Mouse (Mus musculus) mesoderm, embryonic 11.5 days (tissue): ENCODE data around the gene Slc25a48.

Experiments used
- DNase-seq: peaks from one replicate; pipeline ENCODE4 v3.0.0-alpha.2; 2012; ENCODE audit warnings: low read depth, low spot score

The Slc25a48 gene

GRCm38 (mm10) chr13:56449239-56450030 is 11.3 kb downstream of the Slc25a48 start:
- no peak for DNase-seq

DNA sequence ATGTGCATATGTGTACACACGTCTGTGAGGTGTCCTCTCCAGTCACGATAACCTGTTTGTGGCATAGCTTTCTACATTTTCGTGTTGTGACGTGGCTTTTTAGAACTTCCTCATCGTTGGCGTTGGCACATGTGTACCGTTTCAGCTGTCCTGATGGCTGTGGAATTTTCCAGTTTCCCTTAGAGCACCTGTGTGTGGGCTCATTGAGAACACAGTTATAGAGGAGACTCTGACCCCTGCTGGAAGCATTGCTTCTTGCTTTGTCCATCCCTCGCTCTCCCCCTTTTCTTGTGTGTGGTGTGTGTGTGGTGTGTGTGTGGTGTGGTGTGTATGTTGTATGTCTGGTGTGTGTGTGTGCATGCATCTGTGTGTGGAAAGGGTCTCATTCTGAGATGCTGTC is 11.9 kb downstream of the Slc25a48 start:
- no peak for DNase-seq

DNA sequence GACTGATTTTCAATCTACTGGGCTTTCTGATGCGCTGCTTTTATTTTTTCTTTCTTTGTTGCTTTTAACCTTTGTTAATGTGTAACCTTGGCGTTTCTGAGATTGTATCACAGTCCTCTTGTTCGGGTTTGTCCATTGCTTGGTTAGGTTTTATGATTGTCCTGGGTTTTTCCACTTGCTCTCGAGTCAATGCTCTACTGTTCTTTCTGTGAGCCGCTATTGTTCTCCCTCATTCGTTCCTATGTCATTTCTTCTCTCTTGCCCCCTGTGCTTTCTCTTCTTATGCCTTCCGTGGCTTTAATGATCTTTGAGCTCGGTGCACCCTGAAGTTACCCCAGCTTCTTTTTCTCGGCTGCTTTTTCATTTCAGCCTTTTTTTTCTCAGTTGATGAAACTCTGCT is 19.8 kb downstream of the Slc25a48 start:
- DNase-seq, result peak; percentile 19

DNA sequence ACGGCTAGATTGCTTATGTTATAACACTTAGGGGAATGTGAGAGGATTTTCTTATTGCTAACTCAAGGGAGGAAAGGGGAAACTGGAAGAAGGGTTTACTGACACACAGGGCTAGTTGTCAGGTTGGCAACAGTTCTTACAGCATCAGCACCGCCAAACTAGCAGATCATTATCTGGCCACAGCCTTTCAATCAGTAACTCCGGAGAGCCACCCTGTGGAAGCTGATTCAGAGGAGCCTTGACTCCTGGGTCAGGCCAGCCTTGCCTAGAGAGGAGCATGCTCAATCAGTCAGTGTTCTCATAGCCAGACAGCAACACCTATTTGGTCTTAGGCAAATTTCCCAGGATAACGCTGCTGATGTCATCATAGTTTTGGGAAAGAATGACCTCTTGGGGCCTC is 23.3 kb downstream of the Slc25a48 start:
- no peak for DNase-seq

- DNase-seq, result no peak
These were observed 24.6 kb downstream of the Slc25a48 start for GRCm38 (mm10) chr13:56462791-56463190.

DNA sequence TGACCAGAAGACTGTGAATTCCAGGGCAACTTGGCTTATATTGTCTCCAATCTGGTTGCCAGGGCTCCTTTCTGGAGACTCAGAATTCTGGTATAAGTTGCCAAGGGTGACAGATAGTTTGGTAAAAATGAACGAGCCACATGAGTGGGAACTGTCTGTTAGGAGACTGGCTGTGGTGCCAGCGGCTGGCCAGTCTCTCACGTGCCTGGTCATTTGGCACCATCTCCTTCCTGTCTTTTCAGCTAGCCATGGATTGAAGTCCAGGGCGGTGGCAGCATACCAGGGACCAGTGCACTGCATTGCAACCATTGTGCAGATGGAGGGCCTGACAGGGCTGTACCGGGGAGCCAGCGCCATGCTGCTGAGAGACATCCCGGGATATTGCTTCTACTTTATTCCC is 25.1 kb downstream of the Slc25a48 start:
- DNase-seq, result no peak

DNA sequence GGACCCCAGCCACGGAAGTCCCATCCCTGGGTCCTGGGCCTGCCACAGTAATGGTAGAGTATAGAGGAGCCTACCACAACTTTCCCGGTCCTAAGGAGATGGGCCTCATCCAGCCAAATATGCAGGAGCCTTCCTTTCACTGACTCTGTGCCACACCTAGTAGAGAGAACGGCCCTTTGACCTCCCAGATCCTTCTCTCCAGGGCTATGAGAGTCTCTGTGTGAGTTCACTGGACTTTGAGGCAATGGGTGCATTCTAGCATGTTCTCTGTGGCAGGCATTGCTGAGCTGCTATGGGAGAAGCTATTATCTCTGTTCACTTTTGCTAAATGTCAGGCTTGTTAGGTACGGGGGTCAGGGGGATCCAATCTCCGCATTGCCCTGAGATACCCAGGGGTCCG is 25.6 kb downstream of the Slc25a48 start:
- no peak for DNase-seq

DNA sequence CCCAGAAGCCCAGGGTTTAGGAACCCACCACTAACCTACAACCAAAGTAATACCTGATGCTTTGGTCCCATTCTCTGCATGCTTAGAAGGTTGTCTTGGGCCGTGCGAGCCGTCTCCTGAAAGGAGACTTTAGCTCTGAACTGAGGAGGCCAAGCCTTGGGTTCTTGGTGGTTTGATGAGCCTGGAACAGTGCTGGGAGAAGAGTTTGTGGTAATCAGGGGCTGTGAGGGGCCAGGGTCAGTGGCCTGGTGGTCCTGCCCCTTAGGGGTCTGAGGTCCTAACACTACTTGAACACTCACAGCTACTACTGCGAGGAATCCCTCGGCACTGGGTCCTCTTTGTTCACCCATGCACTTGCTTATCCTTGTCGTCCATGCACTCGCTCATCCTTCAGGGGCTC is 29.6 kb downstream of the Slc25a48 start:
- no peak for DNase-seq

- DNase-seq, result no peak
These were observed 30.4 kb downstream of the Slc25a48 start for GRCm38 (mm10) chr13:56468536-56468935.

DNA sequence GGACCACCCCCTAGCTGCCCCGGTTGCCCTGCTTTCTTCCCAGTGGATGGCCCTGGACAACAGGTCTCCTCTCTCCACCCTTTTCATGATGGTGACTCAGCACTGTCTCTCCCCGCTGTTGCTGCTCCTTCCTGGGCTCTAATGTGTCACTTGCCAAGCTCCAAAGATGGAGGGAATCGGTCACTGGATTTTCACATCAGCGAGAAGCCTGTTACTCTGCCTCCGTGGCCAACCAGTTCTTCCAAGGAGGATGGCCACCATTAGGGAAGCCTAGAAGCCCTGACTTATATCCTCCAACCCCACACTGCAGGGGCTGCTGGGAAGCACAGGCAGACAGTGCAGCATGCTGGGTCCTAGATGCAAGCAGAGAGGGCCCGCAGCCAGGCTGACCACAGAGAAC is 33.1 kb downstream of the Slc25a48 start:
- no peak for DNase-seq

GRCm38 (mm10) chr13:56471951-56472350 is 33.8 kb downstream of the Slc25a48 start:
- peak; percentile 20 for DNase-seq

- DNase-seq, result no peak
These were observed 34.5 kb downstream of the Slc25a48 start for GRCm38 (mm10) chr13:56472661-56473060.

DNA sequence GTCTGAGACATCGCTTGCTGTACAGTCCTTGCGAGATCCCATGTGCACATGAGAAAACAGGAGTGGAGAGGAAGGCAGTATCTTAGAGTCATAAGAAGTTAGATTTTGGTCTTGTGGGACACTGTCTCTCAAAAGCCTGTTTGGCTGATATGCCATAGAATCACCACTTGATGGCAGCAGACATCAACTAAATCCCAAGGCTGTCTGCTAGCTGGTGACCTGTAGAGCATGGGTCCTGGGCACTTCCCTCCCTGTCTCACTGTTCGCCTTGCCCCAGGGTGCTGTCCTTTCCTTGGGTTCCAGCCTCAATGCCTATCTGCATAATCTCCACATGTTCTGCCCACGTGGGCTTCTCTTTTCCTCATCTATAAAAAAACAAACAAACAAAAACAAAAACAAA is 37.2 kb downstream of the Slc25a48 start:
- DNase-seq, result peak; percentile 71

DNA sequence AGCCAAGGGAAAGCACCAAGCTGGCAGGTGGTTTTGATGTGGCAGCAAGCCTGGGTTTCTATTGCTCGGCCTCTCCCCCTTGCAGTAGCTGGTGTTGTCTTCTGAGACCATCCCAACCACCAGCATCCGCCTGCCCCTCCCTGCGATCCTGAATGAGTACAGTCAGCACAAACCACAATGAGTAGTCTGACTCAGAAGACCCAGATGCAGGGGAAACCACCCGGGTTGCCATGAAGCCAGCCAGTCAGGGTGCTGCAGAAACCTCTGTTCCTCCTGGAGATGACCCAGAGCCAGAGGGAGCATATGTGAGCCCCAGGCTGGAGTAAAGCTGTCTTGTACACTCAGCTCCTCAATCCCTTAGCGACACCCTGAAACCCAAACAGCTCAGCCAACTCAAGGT is 38.6 kb downstream of the Slc25a48 start:
- peak; percentile 11 for DNase-seq

- DNase-seq, result peak; percentile 33
These were observed 39.1 kb downstream of the Slc25a48 start for GRCm38 (mm10) chr13:56477271-56477670.

DNA sequence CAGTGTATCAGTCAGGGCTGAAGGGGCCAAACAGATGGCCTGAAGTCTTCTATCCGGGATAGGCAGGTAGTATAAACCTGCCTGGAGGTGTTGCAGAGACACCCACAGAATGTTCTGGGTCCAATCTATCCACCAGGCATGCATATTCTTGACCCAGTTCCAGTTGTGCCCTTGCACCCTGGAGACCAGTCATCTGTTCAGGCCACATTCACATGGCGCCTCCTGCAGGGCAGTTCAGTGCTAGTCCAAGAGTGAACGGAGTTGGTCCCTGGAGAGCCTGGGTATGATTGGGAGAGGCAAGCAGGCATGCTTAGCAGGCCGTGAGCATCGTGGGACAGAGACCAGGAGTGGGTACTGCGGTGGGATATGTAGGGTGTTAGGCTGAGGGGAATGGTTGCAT is 39.9 kb downstream of the Slc25a48 start:
- no peak for DNase-seq

GRCm38 (mm10) chr13:56482146-56482545 is 44.0 kb downstream of the Slc25a48 start, which contains the start of gene Il9:
Il9 (minus strand) TSS chr13:56482246.
- DNase-seq, result no peak

DNA sequence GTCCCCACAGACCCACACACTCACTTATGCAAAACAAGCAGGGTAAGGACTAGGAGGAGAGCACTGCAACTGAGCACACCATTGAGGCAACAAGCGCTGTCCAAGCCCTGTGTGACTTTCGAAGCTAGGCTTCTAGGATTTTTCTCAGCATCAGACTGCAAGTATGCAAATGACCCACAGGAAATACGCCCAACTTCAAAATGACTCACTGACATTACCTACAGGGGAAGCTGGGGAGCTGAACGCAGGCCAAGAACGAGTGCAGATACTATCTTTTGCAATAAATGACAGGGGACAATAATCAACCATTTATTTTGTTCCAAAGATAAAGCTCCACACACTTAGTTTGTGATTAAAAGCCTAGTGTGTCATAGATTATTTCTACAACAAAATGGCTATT is 49.9 kb downstream of the Slc25a48 start:
- no peak for DNase-seq

- DNase-seq, result no peak
These were observed 56.3 kb downstream of the Slc25a48 start for GRCm38 (mm10) chr13:56494440-56494839.

DNA sequence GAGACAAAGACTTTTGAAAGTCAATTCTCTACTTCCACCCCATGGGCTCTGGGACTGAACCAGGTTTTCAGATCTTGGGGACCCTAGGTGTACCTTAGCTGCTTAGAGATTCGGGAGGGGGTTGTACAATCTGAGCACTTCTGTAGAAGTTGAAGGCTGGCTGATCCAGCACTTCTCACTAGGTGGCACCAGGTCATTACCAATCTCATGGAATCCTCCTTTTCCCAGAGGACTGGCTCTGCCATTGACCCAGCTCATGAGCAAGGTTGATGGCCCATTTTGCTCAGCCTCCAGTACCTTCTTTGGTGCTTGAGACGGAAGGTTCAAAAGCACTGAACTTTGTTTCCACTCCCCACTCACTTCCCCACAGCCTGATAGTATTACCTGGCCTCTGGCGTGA is 62.0 kb downstream of the Slc25a48 start:
- no peak for DNase-seq

GRCm38 (mm10) chr13:56500636-56501035 is 62.5 kb downstream of the Slc25a48 start:
- DNase-seq, result no peak

DNA sequence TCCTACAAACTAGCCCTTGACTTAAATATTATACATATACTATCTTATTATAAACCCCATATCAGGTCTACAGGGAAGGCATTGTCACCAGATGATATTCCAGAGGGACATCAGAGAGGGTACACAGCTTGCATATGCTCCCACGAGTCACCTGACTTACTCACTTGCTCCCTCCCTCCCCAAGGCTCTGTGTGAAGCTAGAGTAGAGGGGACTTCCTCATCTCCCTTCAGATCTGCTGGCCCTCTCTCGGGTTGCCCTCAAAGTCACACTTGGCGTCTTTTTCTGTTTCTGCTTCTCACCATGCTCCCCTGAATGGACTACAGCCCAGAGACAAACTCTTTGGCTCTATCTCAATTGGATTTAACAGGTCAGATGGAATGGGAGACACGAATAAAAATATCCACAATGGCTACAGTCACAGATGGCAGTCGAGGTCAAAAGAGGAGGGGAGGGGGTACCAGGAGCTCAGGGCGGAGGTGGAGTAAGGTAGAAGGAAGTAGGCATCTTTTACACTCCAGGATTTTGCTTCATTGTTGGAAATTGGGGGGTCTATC is 63.8 kb downstream of the Slc25a48 start:
- DNase-seq, result no peak

- no peak for DNase-seq
These were observed 68.8 kb downstream of the Slc25a48 start for GRCm38 (mm10) chr13:56506871-56507496.
